Mouse (Mus musculus) MEL (cell line): Measurements from ENCODE around the gene Mtf2. TPM values are rescaled to one million over a fixed set of nuclear protein-coding genes. Genes with fewer than 3 reads are reported as not detected.
"Not testable (repeated sequence)": the region's sequence is repeated elsewhere in the genome, so short reads cannot be mapped to it uniquely, and the experiment has no call there.

Source experiments
- DNase-seq: peaks from one replicate; pipeline ENCODE4 v3.0.0; 2011; ENCODE audit warnings: low read depth, low spot score
- H3K27ac ChIP-seq: 2 replicates; pipeline ENCODE4 v1.5.1; 2012; ENCODE audit warnings: low read depth, mild to moderate bottlenecking, control low read depth, low read length, moderate library complexity; ENCODE audit not compliant: control insufficient read depth
- H3K27me3 ChIP-seq, 2 experiments: fragments of 150-350 bp in 1 of 2; sonication (generic) in 1 of 2; 2 replicates each; pipeline ENCODE4 v1.6.1; 2012; ENCODE audit warnings: low read length in 2 of 2, mild to moderate bottlenecking in 2 of 2, improper control_type of control experiment in 1 of 2, moderate library complexity in 1 of 2; ENCODE audit not compliant: insufficient read depth in 2 of 2, control insufficient read depth in 1 of 2
- H3K36me3 ChIP-seq, 2 experiments: 2 replicates each; pipeline ENCODE4 v1.6.1; 2012 to 2014; ENCODE audit warnings: low read length in 2 of 2, improper control_type of control experiment in 1 of 2, inconsistent platforms in 1 of 2, mild to moderate bottlenecking in 1 of 2; ENCODE audit not compliant: insufficient read depth in 2 of 2, control insufficient read depth in 1 of 2
- H3K4me1 ChIP-seq, 2 experiments: fragments of 150-350 bp in 1 of 2; sonication (generic) in 1 of 2; 2 replicates each; pipeline ENCODE4 v1.6.1; 2012; ENCODE audit warnings: low read length in 2 of 2, improper control_type of control experiment in 1 of 2, mild to moderate bottlenecking in 1 of 2; ENCODE audit not compliant: insufficient read depth in 2 of 2, control insufficient read depth in 1 of 2
- H3K4me3 ChIP-seq, 2 experiments: fragments of 150-350 bp in 1 of 2; sonication (generic) in 1 of 2; 2 replicates each; pipeline ENCODE4 v1.5.1; 2012; ENCODE audit warnings: low read depth in 2 of 2, low read length in 2 of 2, mild to moderate bottlenecking in 2 of 2, moderate library complexity in 2 of 2, control low read depth in 1 of 2, improper control_type of control experiment in 1 of 2; ENCODE audit not compliant: control insufficient read depth in 1 of 2, insufficient read depth in 1 of 2
- H3K79me2 ChIP-seq: 2 replicates; pipeline ENCODE4 v1.6.1; 2012; ENCODE audit warnings: mild to moderate bottlenecking, low read length, moderate library complexity; ENCODE audit not compliant: control insufficient read depth, poor library complexity, insufficient read depth
- H3K9ac ChIP-seq: 2 replicates; pipeline ENCODE4 v1.6.1; 2012; ENCODE audit warnings: low read depth, mild to moderate bottlenecking, control low read depth, low read length, moderate library complexity; ENCODE audit not compliant: control insufficient read depth, poor library complexity, severe bottlenecking
- H3K9me3 ChIP-seq: fragments of 150-350 bp; sonication (generic); replicated peaks from 2 replicates; pipeline ENCODE4 v1.6.1; 2012; ENCODE audit warnings: mild to moderate bottlenecking, low read length, improper control_type of control experiment, moderate library complexity; ENCODE audit not compliant: insufficient read depth
- CHD2 ChIP-seq: IDR thresholded peaks from 2 replicates; pipeline ENCODE4 v1.6.1; 2011; ENCODE audit warnings: low read length, improper control_type of control experiment
- CTCF ChIP-seq, 3 experiments: IDR thresholded peaks in 2 of 3; conservative IDR thresholded peaks in 1 of 3; 2 replicates each; pipeline ENCODE4 v1.5.1; 2011 to 2012; ENCODE audit warnings: low read length in 3 of 3, low read depth in 2 of 3, mild to moderate bottlenecking in 2 of 3, improper control_type of control experiment in 1 of 3, inconsistent platforms in 1 of 3, mixed read lengths in 1 of 3, moderate library complexity in 1 of 3; ENCODE audit not compliant: control insufficient read depth in 1 of 3, insufficient read depth in 1 of 3, poor library complexity in 1 of 3, severe bottlenecking in 1 of 3
- ETS1 ChIP-seq: IDR thresholded peaks from 2 replicates; pipeline ENCODE4 v1.6.1; 2012; ENCODE audit warnings: low read depth, mild to moderate bottlenecking, inconsistent platforms, low read length, improper control_type of control experiment, moderate library complexity
- MYC ChIP-seq: IDR thresholded peaks from 2 replicates; pipeline ENCODE4 v1.6.1; 2011; ENCODE audit warnings: low read depth, mild to moderate bottlenecking, low read length, improper control_type of control experiment, moderate library complexity
- NELFE ChIP-seq: IDR thresholded peaks from 2 replicates; pipeline ENCODE4 v1.6.1; 2011; ENCODE audit warnings: low read depth, low read length, improper control_type of control experiment
- POLR2A ChIP-seq, 2 experiments: IDR thresholded peaks; 2 replicates each; pipeline ENCODE4 v1.6.1; 2011 to 2012; ENCODE audit warnings: low read length in 2 of 2, mild to moderate bottlenecking in 2 of 2, control low read depth in 1 of 2, improper control_type of control experiment in 1 of 2, low read depth in 1 of 2, moderate library complexity in 1 of 2; ENCODE audit not compliant: control insufficient read depth in 1 of 2, insufficient read depth in 1 of 2, poor library complexity in 1 of 2
- SIN3A ChIP-seq: IDR thresholded peaks from 2 replicates; pipeline ENCODE4 v1.6.1; 2012; ENCODE audit warnings: low read length, improper control_type of control experiment, inconsistent platforms
- SMC3 ChIP-seq: IDR thresholded peaks from 2 replicates; pipeline ENCODE4 v1.6.1; 2011; ENCODE audit warnings: low read depth, low read length, improper control_type of control experiment
- TBP ChIP-seq: IDR thresholded peaks from 2 replicates; pipeline ENCODE4 v1.8.0; 2011; ENCODE audit warnings: low read depth, low read length, improper control_type of control experiment
- ZNF384 ChIP-seq: IDR thresholded peaks from 2 replicates; pipeline ENCODE4 v1.6.1; 2012; ENCODE audit warnings: low read depth, mild to moderate bottlenecking, inconsistent platforms, low read length, improper control_type of control experiment
- polyA plus RNA-seq, 2 experiments: library from polyadenylated mRNA; stranded (reverse) in 1 of 2; unstranded in 1 of 2; fragments of >175 nt in 1 of 2; fragments of >200 nt in 1 of 2; gene quantifications; 2 replicates each; pipeline versions ENCODE4 v1.2.1 to v1.2.4; 2012; ENCODE audit warnings: low replicate concordance in 2 of 2, low read depth in 1 of 2; ENCODE audit not compliant: insufficient read length in 2 of 2, insufficient read depth in 1 of 2, missing spikeins in 1 of 2
- total RNA-seq: library from RNA; depleted of rRNA; stranded (reverse); fragments of 300-350 nt; gene quantifications from 2 replicates; pipeline ENCODE4 v1.2.3, GENCODE M21; 2012

Gene Mtf2
- total and polyA plus RNA-seq, 3 experiments, result 69.9 to 263 (median 99.7) TPM

GRCm38 (mm10) chr5:108082380-108082779, 16.9 kb downstream of the Mtf2 start:
- Histone ChIP-seq H3K4me1 (peaks cover 0 to 10% of the 10 kb centered on the region in 2 experiments; a peak in 2 of 4 replicates), H3K27me3 (no peaks in the 10 kb centered on the region), H3K9me3 (no peaks in the 10 kb centered on the region), H3K9ac (no peak overlapping the region), H3K79me2 (peaks cover 16% of the 10 kb centered on the region), H3K36me3 (peaks cover 35 to 62% of the 10 kb centered on the region in 2 experiments), H3K27ac (no peak overlapping the region), H3K4me3 (no peak overlapping the region)
- DNase-seq, result peak; percentile 63
- 0 out of 2 replicates have a peak, but pooled peaks have one; percentile 32 for TF ChIP-seq ETS1
- peak in 2 of 3 experiments; percentile 29 to 56; a peak in 4 of 6 replicates for TF ChIP-seq CTCF (IDR thresholded peaks at IDR 0.05 in 2 of 3, conservative IDR thresholded peaks at IDR 0.05 in 1 of 3; ENCODE audit: control insufficient read depth in 1 of 3, insufficient read depth in 1 of 3, low read depth in 2 of 3, low read length in 3 of 3, poor library complexity in 1 of 3, severe bottlenecking in 1 of 3)
- TF ChIP-seq ZNF384, result 0 out of 2 replicates have a peak, but pooled peaks have one; percentile 19
- no peak for TF ChIP-seq TBP
- no peak for TF ChIP-seq CHD2
- 0 out of 2 replicates have a peak, but pooled peaks have one; percentile 45 for TF ChIP-seq MYC
- no peak for TF ChIP-seq POLR2A (IDR thresholded peaks at IDR 0.05; ENCODE audit: control insufficient read depth in 1 of 2, insufficient read depth in 1 of 2, low read depth in 1 of 2, low read length in 2 of 2, poor library complexity in 1 of 2)
- TF ChIP-seq SMC3, result peak; percentile 33
- no peak for TF ChIP-seq SIN3A
- TF ChIP-seq NELFE, result no peak

- H3K4me1 ChIP-seq, result no peaks in the 10 kb centered on the region; a peak in 1 of 4 replicates
- no peaks in the 10 kb centered on the region for H3K27me3 ChIP-seq
- peaks cover 4% of the 10 kb centered on the region; the same call in 1 of the 2 replicates for H3K79me2 ChIP-seq
- peak; percentile 21; the same call in 1 of the 2 replicates for TF ChIP-seq SMC3
- TF ChIP-seq CTCF (IDR thresholded peaks at IDR 0.05 in 2 of 3, conservative IDR thresholded peaks at IDR 0.05 in 1 of 3; ENCODE audit: control insufficient read depth in 1 of 3, insufficient read depth in 1 of 3, low read depth in 2 of 3, low read length in 3 of 3, poor library complexity in 1 of 3, severe bottlenecking in 1 of 3), result peak; percentile 17 to 59 (median 34); a peak in 4 of 6 replicates
- TF ChIP-seq MYC, result 0 out of 2 replicates have a peak, but pooled peaks have one; percentile 13
- no peak for TF ChIP-seq ETS1
- no peak overlapping the region for H3K9ac ChIP-seq
- H3K9me3 ChIP-seq, result no peaks in the 10 kb centered on the region
- no peak overlapping the region for H3K27ac ChIP-seq
- no peak overlapping the region for H3K4me3 ChIP-seq
- peak; percentile 37 for DNase-seq
- H3K36me3 ChIP-seq, result peaks cover 19 to 71% of the 10 kb centered on the region in 2 experiments
These were observed 20.0 kb downstream of the Mtf2 start for GRCm38 (mm10) chr5:108085440-108085839.

GRCm38 (mm10) chr5:108092731-108093130, 27.3 kb downstream of the Mtf2 start:
- H3K36me3 ChIP-seq, result peaks cover 4 to 65% of the 10 kb centered on the region in 2 experiments
- not testable (repeated sequence) for H3K4me3 ChIP-seq, DNase-seq, H3K9ac ChIP-seq, H3K27me3 ChIP-seq, H3K4me1 ChIP-seq, H3K27ac ChIP-seq, H3K9me3 ChIP-seq, H3K79me2 ChIP-seq
